Mouse (Mus musculus): ENCODE measurements at regions not wholly inside any gene's neighbourhood (a gene's known extent, or its start where the extent isn't known, plus 50 kb on each side); places are given as distances from the start of the nearest gene placed in this dataset.

- no peaks in the 10 kb centered on the region for H3K4me1 ChIP-seq
- no peaks in the 10 kb centered on the region for H3K9me3 ChIP-seq
- H3K4me2 ChIP-seq: no peak overlapping the region
- H3K27ac ChIP-seq (replicated peaks): no peak overlapping the region
- no peak overlapping the region for H3K9ac ChIP-seq
- no peaks in the 10 kb centered on the region for H3K27me3 ChIP-seq (replicated peaks)
- WGBS: 45% methylated on average over 4 of the region's 5 CpGs
- no peak overlapping the region for H3K4me3 ChIP-seq
- H3K36me3 ChIP-seq: no peaks in the 10 kb centered on the region
- no peak for ATAC-seq (ENCODE audit: extremely low read depth, insufficient number of reproducible peaks, low FRiP score, low TSS enrichment)
Measured at GRCm38 (mm10) chr4:110038696-110039095, 60.8 kb downstream of the Dmrta2 start.

GRCm38 (mm10) chr4:110044851-110045618, 67.2 kb downstream of the Dmrta2 start:
- Histone ChIP-seq H3K9me3 (no peaks in the 10 kb centered on the region), H3K27ac (replicated peaks) (no peak overlapping the region), H3K4me1 (0 out of 2 replicates have a peak, but pooled peaks cover 4% of the 10 kb centered on the region), H3K36me3 (no peaks in the 10 kb centered on the region), H3K4me3 (no peak overlapping the region), H3K9ac (no peak overlapping the region), H3K4me2 (no peak overlapping the region), H3K27me3 (replicated peaks) (no peaks in the 10 kb centered on the region)
- 66% methylated on average over 17 of the region's 17 CpGs for WGBS
- no peak for ATAC-seq (ENCODE audit: extremely low read depth, insufficient number of reproducible peaks, low FRiP score, low TSS enrichment)

- no peak overlapping the region for H3K27ac ChIP-seq (replicated peaks)
- no peaks in the 10 kb centered on the region for H3K27me3 ChIP-seq (replicated peaks)
- WGBS: 58% methylated on average over 12 of the region's 12 CpGs
- no peaks in the 10 kb centered on the region for H3K36me3 ChIP-seq
- H3K9ac ChIP-seq: no peak overlapping the region
- no peak overlapping the region for H3K4me2 ChIP-seq
- H3K4me1 ChIP-seq: peaks cover 9% of the 10 kb centered on the region
- no peak for ATAC-seq (ENCODE audit: extremely low read depth, insufficient number of reproducible peaks, low FRiP score, low TSS enrichment)
- no peaks in the 10 kb centered on the region for H3K9me3 ChIP-seq
- no peak overlapping the region for H3K4me3 ChIP-seq
Measured at GRCm38 (mm10) chr4:110045651-110046269, 67.9 kb downstream of the Dmrta2 start.

GRCm38 (mm10) chr4:110046270-110046651, 68.4 kb downstream of the Dmrta2 start:
- peaks cover 11% of the 10 kb centered on the region for H3K4me1 ChIP-seq
- no peak overlapping the region for H3K9ac ChIP-seq
- H3K27ac ChIP-seq (replicated peaks): no peak overlapping the region
- ATAC-seq (ENCODE audit: extremely low read depth, insufficient number of reproducible peaks, low FRiP score, low TSS enrichment): no peak
- no peaks in the 10 kb centered on the region for H3K27me3 ChIP-seq (replicated peaks)
- H3K36me3 ChIP-seq: no peaks in the 10 kb centered on the region
- H3K4me3 ChIP-seq: no peak overlapping the region
- 76% methylated on average over 11 of the region's 11 CpGs for WGBS
- H3K9me3 ChIP-seq: no peaks in the 10 kb centered on the region
- no peak overlapping the region for H3K4me2 ChIP-seq

GRCm38 (mm10) chr4:110050393-110051280, 72.8 kb downstream of the Dmrta2 start:
- H3K4me1 ChIP-seq: peaks cover 18% of the 10 kb centered on the region
- peak overlapping the region; percentile 50 for H3K4me3 ChIP-seq
- peak overlapping the region; percentile 33; the same call in 1 of the 2 replicates for H3K27ac ChIP-seq (replicated peaks)
- H3K4me2 ChIP-seq: peak overlapping the region; percentile 71
- peak overlapping the region; percentile 77 for H3K9ac ChIP-seq
- peak; percentile 80 for ATAC-seq (ENCODE audit: extremely low read depth, insufficient number of reproducible peaks, low FRiP score, low TSS enrichment)
- 4% methylated on average over 40 of the region's 40 CpGs for WGBS
- no peaks in the 10 kb centered on the region for H3K36me3 ChIP-seq
- H3K27me3 ChIP-seq (replicated peaks): no peaks in the 10 kb centered on the region
- H3K9me3 ChIP-seq: no peaks in the 10 kb centered on the region

GRCm38 (mm10) chr4:110051281-110051665, 73.4 kb downstream of the Dmrta2 start:
- H3K27ac ChIP-seq (replicated peaks): peak overlapping the region; percentile 33; the same call in 1 of the 2 replicates

GRCm38 (mm10) chr4:110051872-110052271, 74.0 kb downstream of the Dmrta2 start:
- H3K36me3 ChIP-seq: no peaks in the 10 kb centered on the region
- H3K4me3 ChIP-seq: no peak overlapping the region
- no peak for ATAC-seq (ENCODE audit: extremely low read depth, insufficient number of reproducible peaks, low FRiP score, low TSS enrichment)
- no peaks in the 10 kb centered on the region for H3K9me3 ChIP-seq
- no peak overlapping the region for H3K27ac ChIP-seq (replicated peaks)
- peaks cover 18% of the 10 kb centered on the region for H3K4me1 ChIP-seq
- H3K4me2 ChIP-seq: no peak overlapping the region
- no peaks in the 10 kb centered on the region for H3K27me3 ChIP-seq (replicated peaks)
- 40% methylated on average over 10 of the region's 10 CpGs for WGBS
- H3K9ac ChIP-seq: no peak overlapping the region

More at GRCm38 (mm10) chr4:110051281-110051665, 73.4 kb downstream of the Dmrta2 start:
- no peak for ATAC-seq (ENCODE audit: extremely low read depth, insufficient number of reproducible peaks, low FRiP score, low TSS enrichment)
- peak overlapping the region; percentile 77 for H3K9ac ChIP-seq
- H3K27me3 ChIP-seq (replicated peaks): no peaks in the 10 kb centered on the region
- H3K4me2 ChIP-seq: peak overlapping the region; percentile 71
- no peaks in the 10 kb centered on the region for H3K9me3 ChIP-seq
- 15% methylated on average over 12 of the region's 12 CpGs for WGBS
- peak overlapping the region; percentile 50 for H3K4me3 ChIP-seq
- no peaks in the 10 kb centered on the region for H3K36me3 ChIP-seq
- H3K4me1 ChIP-seq: peaks cover 18% of the 10 kb centered on the region

GRCm38 (mm10) chr4:110052998-110053397, 75.1 kb downstream of the Dmrta2 start:
- H3K9ac ChIP-seq: no peak overlapping the region
- H3K9me3 ChIP-seq: no peaks in the 10 kb centered on the region
- no peaks in the 10 kb centered on the region for H3K36me3 ChIP-seq
- ATAC-seq (ENCODE audit: extremely low read depth, insufficient number of reproducible peaks, low FRiP score, low TSS enrichment): no peak
- H3K27me3 ChIP-seq (replicated peaks): no peaks in the 10 kb centered on the region
- no peak overlapping the region for H3K4me2 ChIP-seq
- H3K4me3 ChIP-seq: no peak overlapping the region
- no peak overlapping the region for H3K27ac ChIP-seq (replicated peaks)
- peaks cover 16% of the 10 kb centered on the region for H3K4me1 ChIP-seq
- WGBS: 80% methylated on average over 4 of the region's 4 CpGs

- WGBS: 66% methylated on average over 3 of the region's 3 CpGs
- Histone ChIP-seq H3K4me1 (no peaks in the 10 kb centered on the region), H3K4me3 (no peak overlapping the region), H3K36me3 (no peaks in the 10 kb centered on the region), H3K27ac (replicated peaks) (no peak overlapping the region), H3K9me3 (no peaks in the 10 kb centered on the region), H3K4me2 (no peak overlapping the region), H3K9ac (no peak overlapping the region), H3K27me3 (replicated peaks) (no peaks in the 10 kb centered on the region)
- ATAC-seq (ENCODE audit: extremely low read depth, insufficient number of reproducible peaks, low FRiP score, low TSS enrichment): no peak
Measured at GRCm38 (mm10) chr4:110073836-110074235, 96.0 kb downstream of the Dmrta2 start.

- no peak overlapping the region for H3K9ac ChIP-seq
- H3K36me3 ChIP-seq: no peaks in the 10 kb centered on the region
- no peak for ATAC-seq (ENCODE audit: extremely low read depth, insufficient number of reproducible peaks, low FRiP score, low TSS enrichment)
- H3K4me3 ChIP-seq: no peak overlapping the region
- H3K4me1 ChIP-seq: no peaks in the 10 kb centered on the region
- no peak overlapping the region for H3K27ac ChIP-seq (replicated peaks)
- no peaks in the 10 kb centered on the region for H3K9me3 ChIP-seq
- H3K4me2 ChIP-seq: no peak overlapping the region
- H3K27me3 ChIP-seq (replicated peaks): no peaks in the 10 kb centered on the region
Measured at GRCm38 (mm10) chr4:110083371-110083770, 105.5 kb downstream of the Dmrta2 start.

GRCm38 (mm10) chr4:110087570-110088247, 109.9 kb downstream of the Dmrta2 start:
- no peak for ATAC-seq (ENCODE audit: extremely low read depth, insufficient number of reproducible peaks, low FRiP score, low TSS enrichment)
- H3K27me3 ChIP-seq (replicated peaks): no peaks in the 10 kb centered on the region
- no peaks in the 10 kb centered on the region for H3K9me3 ChIP-seq
- H3K9ac ChIP-seq: no peak overlapping the region
- H3K4me1 ChIP-seq: no peaks in the 10 kb centered on the region
- 36% methylated on average over 9 of the region's 9 CpGs for WGBS
- no peak overlapping the region for H3K4me3 ChIP-seq
- H3K36me3 ChIP-seq: no peaks in the 10 kb centered on the region
- H3K4me2 ChIP-seq: no peak overlapping the region
- no peak overlapping the region for H3K27ac ChIP-seq (replicated peaks)

Measured in heart, embryonic 13.5 days (tissue).